Mouse (Mus musculus): Measurements from ENCODE around the gene Pla2g2f.

Gene Pla2g2f

DNA sequence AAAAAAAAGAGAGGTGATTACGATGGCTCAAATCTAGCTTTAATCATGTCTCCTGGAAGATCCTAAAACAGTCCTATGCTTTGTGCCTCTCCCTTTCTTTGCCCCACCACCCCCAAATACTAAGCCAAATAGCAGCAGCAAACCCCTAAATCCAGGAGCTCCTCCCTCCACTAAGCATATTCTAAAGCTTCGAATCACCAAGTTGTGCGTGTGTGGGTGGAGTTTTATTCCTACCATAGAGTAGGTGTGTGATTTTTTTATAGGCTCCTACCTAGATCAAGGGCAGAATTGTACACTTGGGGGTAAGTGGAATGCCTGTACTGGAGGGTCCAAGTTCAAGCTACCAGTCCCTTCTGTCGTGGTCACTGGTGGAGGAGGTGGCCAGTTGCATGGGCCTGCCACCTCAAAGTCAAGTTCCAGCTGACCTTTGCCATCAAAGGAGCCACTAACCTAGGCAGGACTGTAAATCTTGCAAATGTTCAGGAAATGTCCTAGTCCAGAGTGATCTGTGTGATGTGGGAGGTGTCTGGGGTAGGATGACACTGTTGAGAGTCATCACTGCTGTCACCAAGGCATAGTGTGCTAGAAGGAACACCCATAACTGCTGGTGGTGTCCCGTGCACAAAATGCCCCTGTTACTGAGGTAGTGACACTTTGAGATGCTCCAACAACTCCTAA lies 38.7 kb downstream of the Pla2g2f start:
- no peak for DNase-seq (ENCODE audit: low spot score in 2 of 2)

DNA sequence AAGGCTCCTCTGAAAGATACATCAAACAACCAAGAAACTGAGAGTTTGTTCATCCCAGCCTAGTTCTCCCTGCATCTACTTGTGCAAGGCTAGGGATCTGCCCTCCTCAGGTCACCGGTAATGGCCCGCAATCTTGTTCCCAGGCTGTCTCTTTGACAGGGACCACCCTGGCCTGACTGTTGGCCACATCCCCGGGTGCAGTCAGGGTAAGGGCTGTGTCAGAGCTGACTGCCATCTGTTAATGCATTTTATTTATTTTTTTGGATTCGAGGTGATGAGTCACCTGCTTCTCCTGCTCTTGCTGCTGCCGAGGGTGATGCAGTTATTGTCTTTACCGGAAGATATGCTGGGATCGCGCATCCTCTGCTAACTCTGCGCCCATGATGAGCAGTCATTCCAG lies 40.7 kb downstream of the Pla2g2f start:
- no peak for DNase-seq (ENCODE audit: low spot score in 2 of 2)

DNA sequence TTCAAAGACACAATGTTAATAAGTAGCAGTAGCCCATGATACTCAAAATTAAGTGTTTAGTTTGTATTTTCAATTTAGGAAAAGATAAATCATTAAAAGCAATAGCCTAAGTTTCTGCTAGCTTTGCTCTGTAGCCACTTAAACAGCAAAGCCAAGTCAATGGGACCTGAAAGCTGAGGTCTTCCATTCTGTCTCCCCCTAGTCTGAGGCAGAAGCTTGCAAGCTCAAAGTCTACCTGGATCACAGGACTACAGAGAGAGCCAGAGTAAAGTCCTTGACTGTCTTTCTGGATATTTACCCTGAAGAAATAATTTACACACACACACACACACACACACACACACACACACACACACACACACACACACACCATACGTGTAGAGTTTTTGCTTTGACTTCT lies 43.2 kb downstream of the Pla2g2f start:
- no peak for DNase-seq (ENCODE audit: low spot score in 2 of 2)

DNA sequence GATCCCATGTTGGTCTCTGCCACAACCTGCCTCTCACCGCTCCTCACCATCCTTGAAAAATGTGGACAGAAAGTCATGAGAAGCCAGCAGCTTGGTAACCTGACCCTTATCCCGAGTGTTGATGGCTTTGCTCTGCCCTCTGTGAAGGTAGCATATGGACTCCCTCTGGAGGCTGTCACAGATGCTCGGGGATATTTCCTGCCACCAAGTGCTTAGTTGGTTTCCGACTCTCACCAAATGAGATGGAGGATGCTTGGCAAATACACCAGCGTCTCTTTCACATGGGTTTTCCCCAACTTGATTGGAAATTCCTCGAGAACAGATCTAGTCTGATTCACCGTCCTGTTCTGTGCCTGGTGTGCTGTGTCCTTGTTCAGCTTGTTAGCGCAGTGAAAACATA lies 44.8 kb downstream of the Pla2g2f start:
- no peak for DNase-seq (ENCODE audit: low spot score in 2 of 2)

DNA sequence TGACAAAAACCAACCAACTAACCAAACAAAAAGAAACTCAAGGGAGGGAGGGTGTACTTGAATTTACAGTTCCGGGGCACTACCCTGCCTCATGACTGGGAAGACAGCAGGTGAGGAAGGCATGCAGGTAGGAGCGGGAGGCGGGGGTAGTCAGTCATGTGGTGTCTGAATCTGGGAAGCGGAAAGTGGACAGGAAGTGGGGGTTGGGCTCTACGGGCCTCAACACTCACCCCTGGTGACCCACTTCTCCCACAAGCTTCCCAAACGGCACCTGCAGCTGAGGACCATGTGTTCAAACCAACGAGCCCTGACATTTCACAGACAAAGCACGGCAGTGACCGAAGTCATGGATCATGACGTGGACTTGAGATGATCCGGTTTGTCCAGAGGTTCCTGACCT lies 45.3 kb downstream of the Pla2g2f start:
- DNase-seq (ENCODE audit: low spot score in 2 of 2), result no peak

DNA sequence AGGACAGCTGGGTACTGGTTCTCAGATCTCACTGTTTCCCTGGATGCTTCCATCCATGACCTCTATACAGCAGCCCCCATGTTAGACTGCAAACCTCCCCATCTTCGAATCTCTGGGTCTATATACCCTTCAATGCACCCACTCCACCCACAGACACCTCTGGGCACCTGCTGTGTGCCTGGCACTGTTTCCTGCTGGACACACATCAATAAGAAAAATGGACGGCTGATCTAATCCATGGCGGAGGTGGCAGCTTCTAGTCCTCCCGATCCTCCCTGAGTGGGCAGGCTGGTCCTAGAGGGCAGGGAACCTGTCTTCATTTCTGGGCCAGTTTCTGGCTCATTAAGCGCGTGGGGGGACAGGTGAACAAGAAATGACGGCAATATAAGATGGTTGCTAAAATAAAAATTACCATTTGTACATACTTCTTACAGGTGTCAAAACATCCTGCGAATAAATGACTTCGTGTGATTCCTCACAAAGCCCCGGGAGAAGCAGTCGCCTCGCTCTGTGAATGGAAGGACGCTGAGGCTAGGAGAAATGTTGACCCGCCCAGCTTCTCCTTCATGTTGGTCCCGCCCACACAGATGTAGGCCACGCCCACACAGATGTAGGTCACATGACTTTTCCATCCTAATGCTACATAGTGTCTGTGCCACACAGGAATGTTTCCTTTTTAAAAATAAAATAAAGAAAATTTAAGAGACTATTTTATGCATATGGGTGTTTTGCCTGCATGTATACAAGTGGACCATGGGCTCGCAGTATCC lies 46.2 kb downstream of the Pla2g2f start:
- DNase-seq (ENCODE audit: low spot score in 2 of 2), result no peak

DNA sequence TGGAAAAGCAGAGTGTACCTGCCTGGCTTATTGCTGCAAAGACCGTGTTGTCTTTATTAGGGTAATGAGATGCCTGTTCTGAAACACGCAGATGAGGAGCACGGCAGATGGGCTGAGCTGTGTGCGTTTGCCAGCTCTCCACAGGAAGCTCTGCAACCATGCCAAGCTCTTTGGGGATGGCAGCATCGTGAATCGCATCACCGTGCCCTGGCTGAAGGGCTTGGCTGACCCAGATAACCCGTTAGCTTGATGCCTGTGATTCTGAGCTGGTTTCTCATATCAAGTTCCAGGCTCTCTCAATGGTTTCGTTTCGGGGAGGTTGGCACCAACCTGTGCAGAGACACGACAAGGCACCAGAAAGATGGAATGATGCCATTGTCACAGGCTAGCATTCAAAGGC lies 46.8 kb downstream of the Pla2g2f start:
- DNase-seq (ENCODE audit: low spot score in 2 of 2), result no peak

DNA sequence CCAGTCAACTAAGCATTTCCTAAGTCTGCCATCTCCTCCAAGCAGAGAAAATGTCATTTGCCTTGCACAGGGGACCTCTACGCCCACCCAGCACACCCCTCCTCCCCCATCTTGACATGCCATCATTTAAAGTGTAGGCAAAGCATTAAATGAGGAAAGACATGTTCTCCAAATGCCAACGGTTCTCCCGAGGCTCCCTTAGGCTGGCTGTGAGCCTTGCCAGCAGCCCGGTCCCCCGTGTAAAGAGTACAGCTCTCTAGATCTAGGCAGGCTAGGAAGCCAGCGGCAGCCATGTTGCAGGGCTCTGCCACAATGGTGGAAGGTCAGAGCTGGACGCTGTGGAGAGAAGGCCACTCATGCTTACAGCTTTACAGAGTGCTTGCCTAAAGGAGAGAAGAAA lies 47.5 kb downstream of the Pla2g2f start:
- no peak for DNase-seq (ENCODE audit: low spot score in 2 of 2)

DNA sequence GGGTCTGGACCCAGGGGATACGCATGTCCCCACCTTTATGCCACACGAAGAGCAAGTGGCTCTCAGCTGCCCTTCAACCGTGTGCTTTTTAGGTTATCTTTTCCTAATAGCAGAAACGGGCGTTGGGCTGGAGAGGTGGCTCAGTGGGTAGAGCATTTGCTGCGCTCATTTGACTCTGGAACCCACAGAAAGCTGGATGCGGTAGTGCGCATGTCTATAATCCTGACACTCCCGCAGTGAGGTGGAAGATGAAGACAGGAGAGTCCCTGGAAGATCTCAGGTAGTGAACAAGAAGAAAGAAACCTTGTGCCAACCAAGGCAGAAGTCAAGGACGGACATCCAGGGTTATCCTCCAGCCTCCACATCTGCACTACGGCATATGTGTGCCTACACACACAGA lies 48.2 kb downstream of the Pla2g2f start:
- no peak for DNase-seq (ENCODE audit: low spot score in 2 of 2)

DNA sequence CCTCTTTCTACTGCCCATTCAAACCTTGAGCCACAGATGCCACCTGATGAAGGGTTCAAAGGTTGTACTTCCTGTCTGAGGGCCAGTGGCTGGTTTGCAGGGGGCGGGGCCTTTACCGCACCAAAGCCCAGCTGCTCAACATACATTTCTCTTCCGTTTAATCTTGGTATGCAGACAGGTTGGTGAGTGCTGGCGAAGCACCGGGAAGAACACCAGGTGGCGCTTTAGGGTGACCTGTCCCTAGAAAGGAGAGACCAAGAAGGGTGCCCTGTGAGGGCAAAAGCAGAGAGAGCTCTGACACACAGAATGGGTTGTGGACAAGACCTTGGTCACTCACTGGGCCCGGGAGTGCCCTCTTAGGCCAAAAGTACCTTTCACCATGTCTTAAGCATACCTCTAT lies 48.8 kb downstream of the Pla2g2f start:
- no peak for DNase-seq (ENCODE audit: low spot score in 2 of 2)

DNA sequence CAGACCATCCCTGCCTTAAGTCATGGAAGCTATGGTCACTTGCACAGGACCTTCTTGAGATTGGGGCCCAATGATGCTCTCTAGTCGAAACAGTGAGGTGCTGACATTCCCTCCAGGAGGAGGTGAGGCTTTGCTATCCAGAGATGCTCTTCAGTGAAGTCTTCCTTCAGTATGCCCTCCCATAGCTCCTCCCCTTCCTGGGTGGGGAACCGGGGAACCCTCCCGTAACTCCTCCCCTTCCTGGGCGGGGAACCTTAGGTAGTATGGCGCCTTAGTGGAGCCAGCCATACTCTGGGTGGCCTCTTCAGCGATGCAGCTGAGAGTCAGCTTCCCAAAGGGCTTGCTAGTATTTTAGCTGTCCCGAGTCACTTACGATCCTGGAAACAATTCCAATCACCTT lies 50.8 kb downstream of the Pla2g2f start:
- DNase-seq (ENCODE audit: low spot score in 2 of 2), result no peak

DNA sequence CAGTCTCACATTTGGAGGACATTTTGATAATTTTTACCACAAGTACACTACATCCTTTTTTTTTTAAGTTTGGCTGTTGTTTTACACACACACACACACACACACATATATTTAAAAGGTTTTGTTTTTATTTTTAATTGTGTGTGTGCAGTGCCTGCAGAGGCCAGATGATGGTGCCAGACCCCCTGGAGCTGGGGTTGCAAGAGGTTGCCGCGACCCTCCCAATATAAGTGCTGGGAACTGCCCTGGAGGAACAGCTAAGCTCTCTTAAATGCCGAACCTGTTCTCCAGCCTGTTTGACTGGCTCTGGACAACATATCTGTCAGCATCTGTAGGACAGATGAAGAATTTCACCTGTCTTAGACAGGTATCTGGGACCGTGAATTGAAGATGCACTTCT lies 53.3 kb downstream of the Pla2g2f start:
- DNase-seq (ENCODE audit: low spot score in 2 of 2), result no peak

DNA sequence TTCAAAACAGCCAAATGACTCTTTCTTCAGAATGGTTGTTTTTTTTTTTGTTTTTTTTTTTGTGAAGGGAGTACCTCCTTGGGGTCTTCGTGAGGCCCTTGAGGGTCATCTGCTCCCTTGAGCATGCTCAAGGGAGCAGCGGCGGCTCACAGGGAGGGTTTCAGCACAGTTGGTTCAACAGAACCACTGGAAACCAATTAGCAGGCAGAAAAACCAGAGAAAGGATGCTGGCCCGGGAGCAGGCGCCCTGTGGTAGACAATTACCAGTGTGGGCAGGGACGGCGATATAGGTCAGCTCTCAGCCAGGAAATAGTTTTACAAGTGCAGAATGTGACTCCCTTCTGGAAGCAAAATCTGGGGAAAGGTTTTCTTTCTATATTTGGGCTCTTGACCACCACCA lies 53.8 kb downstream of the Pla2g2f start:
- DNase-seq (ENCODE audit: low spot score in 2 of 2), result no peak

DNA sequence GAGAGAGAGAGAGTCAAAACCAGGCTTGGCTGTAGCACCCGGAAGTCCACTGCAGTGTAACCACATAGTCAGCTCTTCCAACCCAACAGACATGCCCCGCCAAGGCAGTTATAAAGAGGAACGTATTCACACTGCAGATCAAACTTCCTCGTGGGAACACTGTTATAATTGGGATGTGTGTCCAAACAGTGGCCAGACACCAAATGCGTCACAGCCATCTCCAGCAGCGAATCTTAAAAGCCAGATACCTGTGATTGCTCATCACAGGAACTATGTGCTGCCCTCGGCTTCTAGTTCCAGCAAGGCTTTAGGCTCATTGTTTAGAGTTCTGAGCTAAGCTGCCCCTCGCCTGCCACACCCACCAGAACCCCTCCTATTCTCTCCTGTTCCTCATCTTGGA lies 54.9 kb downstream of the Pla2g2f start:
- DNase-seq (ENCODE audit: low spot score in 2 of 2), result no peak

DNA sequence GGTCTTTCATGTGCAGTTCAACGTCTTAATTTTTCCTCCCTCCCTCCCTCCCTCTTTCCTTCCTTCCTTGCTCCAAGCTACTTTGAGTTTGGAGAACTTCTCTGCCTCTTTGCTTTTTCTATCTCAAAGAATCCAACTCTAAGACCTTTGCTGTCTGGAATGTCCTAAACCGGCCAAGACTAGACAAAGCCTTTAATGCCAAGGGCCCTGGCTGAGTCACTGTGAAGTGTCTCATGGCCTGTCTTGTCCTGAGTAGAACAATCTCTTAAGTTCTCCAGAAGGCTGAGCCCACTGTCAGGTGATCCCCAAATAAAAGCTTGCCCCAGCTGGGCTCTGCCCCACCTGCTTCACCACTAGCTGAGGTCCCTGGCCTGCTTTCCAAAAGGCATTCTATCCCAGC lies 55.4 kb downstream of the Pla2g2f start:
- DNase-seq (ENCODE audit: low spot score in 2 of 2), result no peak

DNA sequence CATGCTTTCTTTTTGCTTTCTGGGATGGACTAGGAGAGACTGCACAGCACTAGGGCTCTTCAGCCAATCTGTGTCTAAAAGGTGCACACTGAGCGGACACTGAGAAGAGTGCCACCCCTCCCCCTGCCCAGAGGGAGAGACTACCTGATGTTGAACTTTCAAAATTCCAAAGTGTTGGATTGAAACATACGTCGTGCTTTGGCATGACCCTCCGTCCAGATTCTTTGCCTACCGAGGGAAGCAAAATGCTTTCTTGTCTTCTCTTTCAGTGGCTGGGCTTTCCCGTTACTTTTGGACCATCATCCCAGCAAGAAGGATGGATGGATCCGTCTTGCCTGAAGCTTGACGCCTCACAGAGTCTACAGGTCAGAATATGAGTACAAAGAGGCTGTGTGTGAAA lies 56.3 kb downstream of the Pla2g2f start:
- no peak for DNase-seq (ENCODE audit: low spot score in 2 of 2)
